Mouse (Mus musculus) adrenal gland, adult 10 weeks (tissue): ENCODE data around the gene Itih3. TPM values are rescaled to one million over a fixed set of nuclear protein-coding genes. Genes with fewer than 3 reads are reported as not detected.

Source experiments
- polyA plus RNA-seq: library from polyadenylated mRNA; stranded (reverse); fragments of 350-450 nt; fragmentation: Illumina TruSeq; extraction: RNeasy Lipid Tissue Mini Kit (QIAGEN cat#74804); gene quantifications from one replicate; pipeline ENCODE4 v1.2.3, GENCODE M21; 2014; ENCODE audit warnings: low read depth, low replicate concordance

Gene Itih3
- polyA plus RNA-seq, result not detected

DNA sequence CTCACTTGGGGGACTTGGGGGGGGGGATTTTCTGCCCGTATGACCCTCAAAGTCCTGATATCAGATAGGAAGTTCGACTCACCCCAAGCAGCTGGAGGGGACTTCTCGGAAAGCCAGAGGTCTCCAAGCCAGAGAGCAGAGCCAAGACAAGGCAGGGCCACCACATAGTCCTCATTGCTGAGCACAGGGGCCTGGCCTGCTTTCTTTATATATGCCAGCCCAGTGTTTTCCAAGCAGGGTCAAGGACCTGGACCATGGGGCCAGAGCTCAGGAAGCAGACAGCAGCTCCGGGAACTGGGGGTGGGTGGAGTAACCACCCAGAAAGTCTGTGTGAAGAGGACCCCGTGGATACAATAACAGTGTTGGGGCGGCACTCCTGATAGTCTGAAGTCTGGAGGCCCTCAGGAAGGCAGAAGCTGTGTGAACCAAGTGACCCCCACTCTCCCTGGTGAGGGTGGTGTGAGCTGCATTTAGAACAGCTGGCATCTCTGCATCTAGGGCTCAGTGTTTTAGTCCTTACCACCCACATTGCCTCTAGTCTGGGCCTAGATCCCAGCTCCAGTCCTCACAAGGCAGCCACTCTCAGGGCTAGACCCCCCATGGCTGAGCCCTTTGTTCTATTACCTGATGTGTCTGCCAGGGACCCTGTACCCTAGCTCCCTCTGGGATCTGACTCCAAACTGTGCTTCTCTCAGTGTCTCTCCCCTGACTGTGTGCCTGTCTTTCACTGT lies at the start of gene Itih3:
Itih3 (minus strand) TSS at position 386 of the 731 bp plus-strand sequence.

DNA sequence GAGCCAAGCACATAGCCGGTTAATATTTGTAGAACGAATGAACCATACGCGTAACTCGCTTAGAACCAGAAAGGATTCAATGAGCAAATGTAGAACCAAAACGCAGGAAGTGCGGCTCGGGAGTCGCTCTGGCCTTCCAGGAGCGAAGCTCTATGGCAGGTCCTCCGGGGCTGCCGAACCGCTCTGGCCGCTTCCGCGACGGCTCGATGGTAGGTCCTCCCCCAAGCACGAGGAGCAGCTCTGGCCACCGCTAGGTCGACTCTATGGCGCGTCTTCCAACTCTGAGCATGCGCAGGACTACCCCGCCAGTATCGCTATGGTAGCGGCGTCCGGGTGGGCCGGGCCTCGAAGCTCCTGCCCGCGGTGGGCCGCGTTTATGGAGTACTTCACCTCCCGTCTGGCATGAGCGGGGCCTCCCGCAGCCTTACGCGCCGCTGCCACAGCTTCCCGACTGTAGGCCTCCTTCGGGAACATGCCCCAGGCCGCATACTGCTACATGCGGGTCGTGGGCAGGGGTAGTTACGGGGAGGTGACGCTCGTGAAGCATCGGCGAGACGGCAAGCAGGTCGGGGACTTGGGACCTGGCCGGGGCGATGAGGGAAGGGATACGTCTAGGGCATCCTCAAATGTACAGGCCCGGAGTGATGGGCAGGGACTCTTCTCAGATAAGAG lies 27.7 kb upstream of the Itih3 start, which contains the start of gene Nek4:
Nek4 (plus strand) TSS at position 224 of the 672 bp plus-strand sequence.

DNA sequence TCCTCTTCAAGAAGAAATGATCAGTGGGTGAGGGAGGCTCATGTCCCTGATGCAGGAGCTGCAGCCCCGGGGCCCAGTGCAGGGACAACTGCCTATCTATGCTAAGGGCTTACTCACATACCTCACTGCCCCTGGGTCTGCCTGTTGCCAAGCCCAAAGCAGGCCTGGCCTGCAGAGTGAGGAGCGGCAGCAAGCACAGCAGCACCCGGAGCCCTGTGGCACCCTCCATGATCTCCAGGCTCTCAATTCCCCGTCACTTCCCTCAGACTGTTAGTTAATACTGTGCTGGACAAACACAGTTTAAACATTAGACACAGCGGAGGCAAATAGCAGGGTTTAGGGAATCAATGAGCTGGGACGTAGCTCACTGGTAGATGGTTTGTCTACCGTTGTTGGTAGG lies 19.5 kb upstream of the Itih3 start, which contains the start of gene Itih1:
Itih1 (minus strand) TSS at position 252 of the 400 bp plus-strand sequence.

DNA sequence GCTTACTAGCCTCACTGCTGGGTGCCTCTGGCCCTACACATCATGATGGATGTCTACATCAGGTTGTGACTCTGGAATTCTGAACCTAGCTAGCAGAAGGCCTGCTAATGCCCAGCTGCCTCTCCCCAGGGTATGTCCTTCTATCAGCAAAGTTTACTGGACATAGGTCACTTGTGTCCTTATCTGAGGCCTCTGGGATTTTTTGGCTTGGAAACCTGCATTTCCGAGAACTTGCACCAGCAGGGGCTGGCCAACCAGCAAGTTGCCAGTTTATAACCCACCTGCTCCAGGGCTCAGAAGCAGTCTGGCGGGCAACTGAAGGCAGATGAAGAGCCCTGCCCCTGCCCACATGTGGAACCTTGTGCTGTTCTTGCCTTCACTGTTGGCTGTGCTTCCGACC lies 37.4 kb downstream of the Itih3 start, which contains the start of gene Itih4:
Itih4 (plus strand) TSS at position 273 of the 400 bp plus-strand sequence.

DNA sequence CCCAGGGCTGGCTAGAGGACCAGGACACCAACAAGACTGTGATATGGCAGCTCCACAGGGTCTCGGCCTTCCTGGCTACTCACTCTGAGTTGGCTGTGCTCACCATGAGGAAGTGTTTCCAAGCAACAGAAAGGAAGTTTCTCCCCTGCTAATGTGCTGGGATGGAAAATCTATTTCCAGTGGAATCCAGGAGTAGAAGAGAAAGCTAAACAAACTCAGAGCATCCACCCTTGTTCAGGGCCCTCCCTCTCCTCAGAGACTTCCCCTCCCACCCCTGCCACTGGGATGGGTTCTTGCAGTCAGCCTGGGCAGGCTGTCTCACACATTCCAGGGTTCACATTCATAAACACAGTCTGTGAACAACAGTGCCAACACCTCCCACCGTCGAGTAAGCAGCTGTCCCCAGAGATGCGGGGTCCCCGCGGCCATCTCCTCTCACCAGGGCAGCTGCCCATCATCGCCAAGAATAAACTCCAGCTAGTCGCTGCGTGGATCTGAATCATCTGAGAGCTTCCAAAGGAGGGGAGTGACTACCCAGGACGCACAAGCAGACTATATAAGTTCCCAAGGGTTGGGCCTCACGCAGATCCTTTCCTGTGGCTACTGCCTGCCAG lies 44.5 kb downstream of the Itih3 start, which contains the start of gene Mustn1:
Mustn1 (plus strand) TSS at position 243 of the 614 bp plus-strand sequence.

Other genes starting within 250 kb of the Itih3 start
- 21.9 TPM for gene Sfmbt1, start 208.9 kb downstream of the Itih3 start, polyA plus RNA-seq
- gene Tmem110, start 98.2 kb downstream of the Itih3 start, polyA plus RNA-seq, result 8.3 TPM
- gene Mustn1, start 44.6 kb downstream of the Itih3 start, polyA plus RNA-seq, result 0.52 TPM
- 0.35 TPM for gene Itih4, start 37.3 kb downstream of the Itih3 start, polyA plus RNA-seq
- gene Itih1, start 19.5 kb upstream of the Itih3 start, polyA plus RNA-seq, result not detected
- gene Nek4, start 27.6 kb upstream of the Itih3 start, polyA plus RNA-seq, result 18.3 TPM
- gene Glt8d1, start 77.6 kb upstream of the Itih3 start, polyA plus RNA-seq, result 154 TPM
- 454 TPM for gene Spcs1, start 77.9 kb upstream of the Itih3 start, polyA plus RNA-seq
- gene Pbrm1, start 95.4 kb upstream of the Itih3 start, polyA plus RNA-seq, result 93.6 TPM
- 211 TPM for gene Gnl3, start 95.4 kb upstream of the Itih3 start, polyA plus RNA-seq
- gene Smim4, start 205.2 kb upstream of the Itih3 start, polyA plus RNA-seq, result 16.9 TPM
- 1.5 TPM for gene Nt5dc2, start 207.3 kb upstream of the Itih3 start, polyA plus RNA-seq
- 5.4 TPM for gene Stab1, start 244.9 kb upstream of the Itih3 start, polyA plus RNA-seq